Comparison of ENCODE assay signal across 9 mouse cellular contexts in genomic region chr11:49650113-49650993, GRCm38 (mm10). TPM values are rescaled to one million over a fixed set of nuclear protein-coding genes. Genes with fewer than 3 reads are reported as not detected.
DNase-seq lines count a peak whose midpoint lies in the region; ATAC-seq and TF ChIP-seq lines count a peak whose summit lies in the region.
"Had no signal": no experiment of that assay in that cellular context is flagged by ENCODE, and none has a peak within 500 bp of the region (broad histone marks: within the 10 kb centered on the region; RNA-seq: fewer than 3 reads in every experiment).

No protein-coding gene starts in this region.

- H3K27me3 ChIP-seq in lung, embryonic 14.5 days (ENCODE audit: insufficient read depth, low read length), result no peaks in the 10 kb centered on the region
- H3K27me3 ChIP-seq in heart, postnatal 0 days (ENCODE audit: control insufficient read depth, insufficient read depth, low read length), result no peaks in the 10 kb centered on the region
- no peaks in the 10 kb centered on the region for H3K27me3 ChIP-seq in liver, embryonic 16.5 days (ENCODE audit: control insufficient read depth, insufficient read depth, low read depth, low read length)
- H3K27me3 ChIP-seq: neural tube, embryonic 13.5 days had no signal

- WGBS in lung, embryonic 14.5 days, result 43% methylated on average over 18 of the region's 18 CpGs
- 49% methylated on average over 18 of the region's 18 CpGs for WGBS in heart, postnatal 0 days
- 53% methylated on average over 18 of the region's 18 CpGs for WGBS in liver, embryonic 16.5 days (ENCODE audit: insufficient replicate concordance)

- H3K9ac ChIP-seq in lung, embryonic 14.5 days, result no peak overlapping the region
- H3K9ac ChIP-seq in heart, postnatal 0 days (replicated peaks; ENCODE audit: low read depth, low read length), result 0 out of 2 replicates have a peak overlapping the region, but pooled peaks have one; percentile 20
- H3K9ac ChIP-seq in liver, embryonic 16.5 days (ENCODE audit: low read depth, low read length), result no peak overlapping the region
- H3K9ac ChIP-seq: neural tube, embryonic 13.5 days had no signal

- H3K36me3 ChIP-seq in lung, embryonic 14.5 days (ENCODE audit: insufficient read depth), result no peaks in the 10 kb centered on the region
- no peaks in the 10 kb centered on the region for H3K36me3 ChIP-seq in heart, postnatal 0 days (replicated peaks; ENCODE audit: control insufficient read depth, insufficient read depth, low read length)
- H3K36me3 ChIP-seq in liver, embryonic 16.5 days (ENCODE audit: control insufficient read depth, insufficient read depth), result no peaks in the 10 kb centered on the region
- H3K36me3 ChIP-seq: neural tube, embryonic 13.5 days had no signal

- H3K4me1 ChIP-seq in lung, embryonic 14.5 days (ENCODE audit: insufficient read depth), result no peaks in the 10 kb centered on the region
- H3K4me1 ChIP-seq in heart, postnatal 0 days (ENCODE audit: control insufficient read depth, insufficient read depth), result peaks cover 12% of the 10 kb centered on the region
- H3K4me1 ChIP-seq in liver, embryonic 16.5 days (ENCODE audit: control insufficient read depth, low read depth, low read length), result peaks cover 28% of the 10 kb centered on the region

- H3K27ac ChIP-seq in lung, embryonic 14.5 days (ENCODE audit: low read depth), result no peak overlapping the region
- no peak overlapping the region for H3K27ac ChIP-seq in heart, postnatal 0 days (ENCODE audit: low read depth)
- H3K27ac ChIP-seq in liver, embryonic 16.5 days (ENCODE audit: low read length), result peak overlapping the region; percentile 75; the same call in 1 of the 2 replicates
- H3K27ac ChIP-seq: neural tube, embryonic 13.5 days had no signal

- TF ChIP-seq EP300 in heart, postnatal 0 days (IDR thresholded peaks at IDR 0.05; ENCODE audit: low read depth), result no peak

- no peak overlapping the region for H3K4me2 ChIP-seq in lung, embryonic 14.5 days
- H3K4me2 ChIP-seq in heart, postnatal 0 days (ENCODE audit: low read depth, low read length), result no peak overlapping the region
- H3K4me2 ChIP-seq in liver, embryonic 16.5 days (ENCODE audit: low read depth, low read length), result peak overlapping the region; percentile 40; the same call in 1 of the 2 replicates
- H3K4me2 ChIP-seq: neural tube, embryonic 13.5 days had no signal

- TF ChIP-seq CTCF in lung, embryonic 14.5 days (IDR thresholded peaks at IDR 0.05; ENCODE audit: low read depth), result peak; percentile 64
- peak; percentile 51 for TF ChIP-seq CTCF in heart, postnatal 0 days (IDR thresholded peaks at IDR 0.05; ENCODE audit: low read depth)

- H3K9me3 ChIP-seq in lung, embryonic 14.5 days (ENCODE audit: low read depth, low read length), result no peaks in the 10 kb centered on the region
- H3K9me3 ChIP-seq in heart, postnatal 0 days (replicated peaks; ENCODE audit: control insufficient read depth, low read length), result no peaks in the 10 kb centered on the region
- no peaks in the 10 kb centered on the region for H3K9me3 ChIP-seq in liver, embryonic 16.5 days (replicated peaks; ENCODE audit: control insufficient read depth, low read length)
- H3K9me3 ChIP-seq: neural tube, embryonic 13.5 days had no signal

- peak; percentile 67 for DNase-seq in lung, embryonic 14.5 days
- no peak for DNase-seq in lung, adult 18-20 months
- DNase-seq in ZHBTc4 (ENCODE audit: low read depth, low spot score), result peak; percentile 93
- no peak for DNase-seq in heart, postnatal 0 days (ENCODE audit: low spot score)
- no peak for DNase-seq in natural killer cell, adult 2 months (ENCODE audit: low spot score in 2 of 2)
- no peak for DNase-seq in right cerebral cortex, postnatal 25 days

- H3K4me3 ChIP-seq in lung, embryonic 14.5 days (ENCODE audit: low read depth, low read length), result no peak overlapping the region
- no peak overlapping the region for H3K4me3 ChIP-seq in heart, postnatal 0 days (ENCODE audit: low read depth, low read length)
- 0 out of 2 replicates have a peak overlapping the region, but pooled peaks have one; percentile 14 for H3K4me3 ChIP-seq in liver, embryonic 16.5 days (ENCODE audit: low read depth, low read length)
- H3K4me3 ChIP-seq: neural tube, embryonic 13.5 days had no signal

- no peak for ATAC-seq in lung, embryonic 14.5 days (ENCODE audit: insufficient read depth)
- no peak for ATAC-seq in heart, postnatal 0 days (ENCODE audit: insufficient read depth, low read depth)
- peak; percentile 37 for ATAC-seq in liver, embryonic 16.5 days (ENCODE audit: low read depth)

RNA-seq across cellular contexts. Expression of gene Scgb3a1, which starts 13.1 kb away (rescaled TPM):
- polyA plus RNA-seq in lung, embryonic 14.5 days (2014; fragmentation: Nextera tagmentation; extraction: Ambion mirVana), result not detected in 2 replicates
- 2.0 and 82.4 TPM in 2 replicates for total RNA-seq in heart, postnatal 0 days (2014; rRNA removed; ENCODE audit: low replicate concordance)
- 2.0 and 301 TPM in 2 replicates for polyA plus RNA-seq in heart, postnatal 0 days (2015; fragmentation: Nextera tagmentation; extraction: Ambion mirVana)
- not detected in 2 replicates for polyA plus RNA-seq in liver, embryonic 16.5 days (2015; fragmentation: Nextera tagmentation; extraction: Ambion mirVana)
- polyA plus RNA-seq: gonadal fat pad, adult 2 months; neural tube, embryonic 13.5 days had no signal

RNA-seq across cellular contexts. Expression of gene Flt4, which starts 41.3 kb away (rescaled TPM):
- 14.4 and 14.6 TPM in 2 replicates for polyA plus RNA-seq in lung, embryonic 14.5 days (2014; fragmentation: Nextera tagmentation; extraction: Ambion mirVana)
- total RNA-seq in heart, postnatal 0 days (2014; rRNA removed; ENCODE audit: low replicate concordance), result 13.6 and 16.5 TPM in 2 replicates
- 3.2 and 3.3 TPM in 2 replicates for polyA plus RNA-seq in heart, postnatal 0 days (2015; fragmentation: Nextera tagmentation; extraction: Ambion mirVana)
- polyA plus RNA-seq in liver, embryonic 16.5 days (2015; fragmentation: Nextera tagmentation; extraction: Ambion mirVana), result 3.2 and 3.9 TPM in 2 replicates

Comparison
In these comparisons a context has a peak if more than half of its experiments do, and no peak if none do; other contexts are left out.
1. DNase-seq: peak in lung, embryonic 14.5 days (single experiment) and ZHBTc4 (single experiment); none in lung, adult 18-20 months (0 of 2), heart, postnatal 0 days (single experiment), natural killer cell, adult 2 months (0 of 2) and right cerebral cortex, postnatal 25 days (single experiment).